Mouse (Mus musculus) Patski (cell line): Measurements from ENCODE around the gene Atrx. TPM values are rescaled to one million over a fixed set of nuclear protein-coding genes. Genes with fewer than 3 reads are reported as not detected.
"Not testable (repeated sequence)": the region's sequence is repeated elsewhere in the genome, so short reads cannot be mapped to it uniquely, and the experiment has no call there.

Source experiments
- ATAC-seq: fragments of 100-300 bp; one replicate; pipeline ENCODE4 v1.8.0; 2021
- CTCF ChIA-PET: fragments of 350-600 bp; sonication (Branson Sonifier 250); formaldehyde crosslinking; loops from one replicate; lab custom pipeline; 2022; ENCODE audit warnings: inconsistent platforms; lab: Charles Lee
- POLR2A ChIA-PET: fragments of 350-600 bp; sonication (Branson Sonifier 250); formaldehyde crosslinking; loops from one replicate; lab custom pipeline; 2022; ENCODE audit warnings: antibody characterized with exemption, inconsistent platforms; lab: Charles Lee
- DNase-seq: peaks from one replicate; pipeline ENCODE4 v3.0.0-alpha.2; 2011; ENCODE audit warnings: low read depth, low spot score
- H3K27me3 ChIP-seq: fragments of 371-371 bp; one replicate; pipeline ENCODE4 v1.5.1; 2021
- CTCF ChIP-seq: fragments of 100-300 bp; IDR thresholded peaks from one replicate; pipeline ENCODE4 v1.5.1; 2021
- in situ Hi-C: fragments of 300-500 bp; cut with MboI; formaldehyde crosslinking; loops from 3 replicates; pipeline ENCODE4 v1.11.1; 2018; ENCODE audit warnings: low pct_unique_long_range_greater_than_20kb, mixed read lengths
- polyA plus RNA-seq: library from polyadenylated mRNA; unstranded; gene quantifications from one replicate; pipeline ENCODE4 v1.2.3, GENCODE M21; 2021

Gene Atrx
- polyA plus RNA-seq: 76.6 TPM

DNA sequence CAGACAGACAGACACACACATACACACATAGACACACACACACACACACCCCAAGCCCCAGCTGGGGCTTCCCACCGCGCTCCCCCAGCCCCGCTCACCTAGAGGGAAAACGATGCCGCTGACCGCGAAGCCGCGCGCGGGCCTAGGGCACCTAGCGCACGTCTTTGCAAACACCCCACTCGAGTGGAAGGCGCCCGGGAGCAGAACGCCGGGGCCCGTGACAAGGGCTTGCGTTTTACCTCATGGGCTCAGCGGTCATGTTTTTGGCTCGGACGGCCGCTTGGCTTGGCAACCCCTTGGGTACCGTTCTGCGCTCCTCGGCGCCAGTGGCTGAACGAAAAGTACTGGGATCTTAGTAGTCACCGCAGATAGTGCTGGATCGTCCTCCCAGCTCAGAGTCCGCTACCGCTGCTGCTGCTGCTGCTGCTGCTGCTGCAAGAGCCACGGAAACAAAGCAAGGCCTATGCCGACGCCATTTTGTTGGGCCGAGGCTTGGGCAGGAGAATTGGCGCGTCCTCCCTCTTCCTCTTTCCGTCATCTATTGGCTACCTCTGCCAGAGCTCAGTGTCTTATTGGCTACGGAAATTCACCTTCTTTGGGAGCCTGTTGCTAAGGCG, at the start of gene Atrx:
Gene Atrx, minus strand, starts transcription at position 543 of the 617 bp plus-strand sequence.
- DNase-seq: no peak
- peak; percentile 90 for ATAC-seq
- TF ChIP-seq CTCF: no peak
- in situ Hi-C loops: no loop called here
- H3K27me3 ChIP-seq: peaks cover 7% of the 10 kb centered on the region
- ChIA-PET POLR2A (no interaction called here), CTCF (no interaction called here)

GRCm38 (mm10) chrX:105957091-105957490, 27.9 kb upstream of the Atrx start:
- H3K27me3 ChIP-seq, DNase-seq, ATAC-seq, CTCF ChIA-PET, POLR2A ChIA-PET, in situ Hi-C loops: not testable (repeated sequence)

GRCm38 (mm10) chrX:105953999-105954398, 24.8 kb upstream of the Atrx start:
- H3K27me3 ChIP-seq: peaks cover 3% of the 10 kb centered on the region
- ChIA-PET POLR2A (interaction anchor here (0.6 kb wide), 1 partner anchor 30 kb away, joined by 4 read pairs; no protein-coding TSS in a partner anchor), CTCF (no interaction called here)
- TF ChIP-seq CTCF: no peak
- ATAC-seq (no peak), DNase-seq (no peak)
- in situ Hi-C loops: no loop called here

DNA sequence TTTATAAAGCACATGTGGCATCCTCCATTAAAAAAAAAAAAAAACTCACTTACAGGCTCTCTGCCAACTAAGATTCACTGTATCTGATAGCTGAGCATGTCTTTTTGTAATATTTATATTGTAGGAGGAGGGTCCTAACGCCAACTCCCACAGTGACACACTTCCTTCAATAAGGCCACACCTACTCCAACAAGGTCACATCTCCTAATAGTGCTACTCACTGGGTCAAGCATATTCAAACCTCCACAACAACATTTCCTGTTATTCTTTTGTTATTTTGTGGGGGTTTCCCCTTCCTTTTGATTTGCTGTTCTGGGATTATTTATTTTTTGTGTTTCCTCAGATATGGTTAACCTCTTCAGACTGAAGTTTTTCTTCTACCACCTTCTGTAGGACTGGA, 17.2 kb upstream of the Atrx start:
- POLR2A ChIA-PET: no interaction called here
- TF ChIP-seq CTCF: no peak
- DNase-seq (no peak), ATAC-seq (no peak)
- CTCF ChIA-PET: no interaction called here
- in situ Hi-C loops: no loop called here
- peaks cover 19% of the 10 kb centered on the region for H3K27me3 ChIP-seq

DNA sequence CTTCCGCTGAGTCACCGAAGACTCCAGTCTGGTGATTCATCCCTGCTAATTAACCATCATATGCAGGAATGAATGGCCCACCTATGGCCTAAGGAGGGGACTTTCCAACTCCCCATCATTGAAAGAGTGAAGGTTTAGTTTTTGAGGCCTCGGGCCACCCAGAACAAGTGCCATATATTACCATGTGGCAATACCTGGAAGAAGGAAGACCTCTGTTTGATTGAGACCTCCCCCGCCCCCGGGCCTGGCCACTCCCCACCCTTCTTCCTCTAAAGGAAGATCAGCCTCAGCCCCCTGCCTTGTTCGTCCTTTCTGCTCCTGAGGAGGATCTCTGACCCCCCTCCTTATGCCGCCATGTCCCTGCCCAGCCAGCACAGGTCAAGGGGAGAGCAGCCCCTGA, 10.0 kb upstream of the Atrx start:
- no peak for ATAC-seq
- peaks cover 4% of the 10 kb centered on the region for H3K27me3 ChIP-seq
- CTCF ChIA-PET: no interaction called here
- in situ Hi-C loops: loop anchor here (10.0 kb wide), 1 partner anchor 64 kb away; no protein-coding TSS in a partner anchor
- no peak for DNase-seq
- TF ChIP-seq CTCF: no peak
- POLR2A ChIA-PET: no interaction called here

DNA sequence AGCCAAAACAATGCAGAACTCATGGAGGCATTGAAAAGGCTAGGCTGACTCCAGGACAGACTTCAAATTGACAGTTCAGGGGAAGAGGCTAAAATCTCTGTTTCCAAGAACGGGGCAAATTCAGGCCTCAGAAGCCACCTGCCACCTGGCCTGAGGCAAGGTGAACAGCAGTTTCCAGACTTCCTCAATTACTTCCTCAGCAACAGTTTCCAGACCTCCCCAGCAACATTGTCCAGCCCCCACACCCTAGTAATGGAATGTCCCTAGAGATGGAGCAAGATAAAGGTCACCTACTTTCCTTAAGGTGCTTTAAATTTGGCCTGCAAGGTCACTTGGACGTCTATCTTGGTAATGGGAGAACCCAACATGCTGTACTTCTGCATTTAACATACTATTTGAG, 8.5 kb upstream of the Atrx start:
- DNase-seq (no peak), ATAC-seq (no peak)
- in situ Hi-C loops: loop anchor here (10.0 kb wide), 1 partner anchor 63 kb away; no protein-coding TSS in a partner anchor
- ChIA-PET POLR2A (no interaction called here), CTCF (no interaction called here)
- peaks cover 4% of the 10 kb centered on the region for H3K27me3 ChIP-seq
- TF ChIP-seq CTCF: no peak

DNA sequence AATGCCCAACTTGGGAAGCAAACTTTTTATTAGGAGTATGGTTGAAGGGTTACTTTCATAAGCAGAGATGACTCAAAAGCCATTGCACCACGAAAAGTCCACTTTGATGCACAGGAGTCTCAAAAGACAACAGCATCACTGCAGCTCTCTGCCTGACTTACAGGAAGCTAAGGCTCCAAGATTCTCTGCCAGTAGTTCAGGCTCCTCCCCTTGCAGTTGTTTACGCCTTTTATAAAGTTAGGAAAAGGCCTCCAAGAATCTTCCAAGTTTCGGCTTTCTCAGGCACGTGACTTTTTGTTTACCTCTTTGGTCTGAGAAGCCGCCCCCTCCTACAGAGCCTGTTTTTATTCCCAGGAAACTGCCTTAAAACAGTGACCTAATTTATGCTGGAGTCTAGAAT, 5.1 kb upstream of the Atrx start:
- ChIA-PET POLR2A (no interaction called here), CTCF (no interaction called here)
- DNase-seq: no peak
- no peak for TF ChIP-seq CTCF
- in situ Hi-C loops: loop anchor here (10.0 kb wide), 1 partner anchor 60 kb away; no protein-coding TSS in a partner anchor
- peaks cover 7% of the 10 kb centered on the region for H3K27me3 ChIP-seq
- no peak for ATAC-seq

DNA sequence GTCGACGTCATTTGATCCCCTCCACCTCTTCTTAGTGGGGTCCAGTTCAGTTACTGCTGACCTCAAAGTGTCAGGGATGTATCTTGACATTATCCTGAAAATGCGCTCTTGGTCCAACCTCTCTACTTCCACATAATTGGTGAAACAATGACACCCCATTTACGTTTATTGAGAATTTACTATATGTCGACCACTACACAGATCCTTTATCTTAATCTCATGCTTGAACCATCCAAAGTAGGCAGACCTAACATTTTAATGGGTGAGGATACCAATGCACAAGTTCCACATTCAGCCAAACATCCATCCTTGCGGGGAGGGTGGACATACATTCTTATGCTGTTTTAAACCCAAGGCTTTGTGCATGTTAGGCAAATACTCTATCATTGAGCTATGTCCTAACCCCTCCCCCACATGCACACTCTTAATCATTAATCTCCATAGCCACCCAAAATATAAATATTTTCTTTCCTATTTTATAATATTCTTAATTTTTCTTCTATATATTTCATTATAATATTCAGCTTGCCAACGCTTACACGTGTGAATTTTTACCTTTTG, 355 bp upstream of the Atrx start:
- in situ Hi-C loops: loop anchor here (10.0 kb wide), 1 partner anchor 55 kb away; no protein-coding TSS in a partner anchor
- ATAC-seq: no peak
- POLR2A ChIA-PET: no interaction called here
- TF ChIP-seq CTCF: no peak
- H3K27me3 ChIP-seq: peaks cover 7% of the 10 kb centered on the region
- DNase-seq: no peak
- CTCF ChIA-PET: no interaction called here

- ChIA-PET POLR2A (no interaction called here), CTCF (no interaction called here)
- in situ Hi-C loops: no loop called here
- no peak for TF ChIP-seq CTCF
- no peak for DNase-seq
- peaks cover 3% of the 10 kb centered on the region for H3K27me3 ChIP-seq
- peak; percentile 32 for ATAC-seq
Observed at GRCm38 (mm10) chrX:105927941-105928860, 1.0 kb downstream of the Atrx start.

DNA sequence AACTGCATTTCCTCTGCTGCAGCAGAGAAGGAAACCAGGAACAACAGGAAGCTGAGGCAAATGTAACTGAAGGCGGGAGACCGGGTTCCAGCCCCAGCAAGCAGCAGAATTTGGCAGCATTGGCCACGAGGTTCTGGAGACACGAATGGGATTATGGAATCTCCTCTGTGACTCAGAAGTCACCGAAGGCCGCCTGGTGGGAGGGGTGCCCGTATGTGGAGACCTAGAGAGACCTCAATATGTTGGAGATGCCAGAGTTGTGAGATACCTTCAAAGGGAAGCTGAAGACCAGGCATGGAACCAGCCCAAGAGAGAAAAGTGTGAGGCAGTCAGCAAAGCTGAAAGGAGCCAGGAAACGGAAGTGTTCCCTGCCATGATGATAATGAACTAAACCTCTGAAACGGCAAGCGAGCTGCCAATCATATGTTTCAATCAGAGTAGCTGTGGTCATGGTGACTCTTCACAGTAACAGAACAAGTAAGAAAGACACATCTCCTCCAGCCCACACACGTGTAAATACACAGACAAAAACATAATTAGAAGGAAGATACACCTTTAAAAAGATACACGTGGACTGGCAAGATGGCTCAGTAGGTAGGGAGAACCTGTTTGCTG, 3.0 kb downstream of the Atrx start:
- ChIA-PET CTCF (no interaction called here), POLR2A (no interaction called here)
- no peak for DNase-seq
- no peak for TF ChIP-seq CTCF
- in situ Hi-C loops: no loop called here
- peaks cover under 1% of the 10 kb centered on the region for H3K27me3 ChIP-seq
- ATAC-seq: no peak
